Mouse (Mus musculus) midbrain, postnatal 0 days (tissue): Measurements from ENCODE around the gene Gja10. TPM values are rescaled to one million over a fixed set of nuclear protein-coding genes. Genes with fewer than 3 reads are reported as not detected.

Experiments used
- ATAC-seq: fragments of 200-750 bp; cut with Nextera tagmentation; 2 replicates; pipeline ENCODE4 v1.8.0; 2017; ENCODE audit warnings: moderate number of reproducible peaks, mild to moderate bottlenecking, moderate TSS enrichment, moderate library complexity; ENCODE audit not compliant: low FRiP score
- DNase-seq: peaks from one replicate; pipeline ENCODE4 v3.0.0-alpha.2; 2015; ENCODE audit warnings: low spot score
- H3K27ac ChIP-seq: fragments of 300-500 bp; sonication (generic); 2 replicates; pipeline ENCODE4 v1.5.1; 2014; ENCODE audit warnings: low read depth, mild to moderate bottlenecking, low read length, mixed read lengths
- H3K27me3 ChIP-seq: fragments of 300-500 bp; sonication (generic); 2 replicates; pipeline ENCODE4 v1.6.1; 2014; ENCODE audit warnings: low read length, control low read depth, mixed read lengths; ENCODE audit not compliant: insufficient read depth
- H3K36me3 ChIP-seq: fragments of 300-500 bp; sonication (generic); 2 replicates; pipeline ENCODE4 v1.6.1; 2014; ENCODE audit warnings: low read length, control low read depth, mixed read lengths; ENCODE audit not compliant: insufficient read depth
- H3K4me1 ChIP-seq: fragments of 300-500 bp; sonication (generic); 2 replicates; pipeline ENCODE4 v1.6.1; 2014; ENCODE audit warnings: mild to moderate bottlenecking, control low read depth, antibody characterized with exemption, low read length, mixed read lengths; ENCODE audit not compliant: insufficient read depth
- H3K4me2 ChIP-seq: fragments of 300-500 bp; sonication (generic); 2 replicates; pipeline ENCODE4 v1.6.1; 2014; ENCODE audit warnings: low read depth, mild to moderate bottlenecking, low read length, mixed read lengths; ENCODE audit not compliant: poor library complexity, severe bottlenecking
- H3K4me3 ChIP-seq: fragments of 300-500 bp; sonication (generic); 2 replicates; pipeline ENCODE4 v1.5.1; 2014; ENCODE audit warnings: low read depth, mild to moderate bottlenecking, low read length, moderate library complexity
- H3K9ac ChIP-seq: fragments of 300-500 bp; sonication (generic); replicated peaks from 2 replicates; pipeline ENCODE4 v1.6.1; 2014; ENCODE audit warnings: mild to moderate bottlenecking, low read length, moderate library complexity, mixed read lengths; ENCODE audit not compliant: poor library complexity, severe bottlenecking
- H3K9me3 ChIP-seq: fragments of 300-500 bp; sonication (generic); 2 replicates; pipeline ENCODE4 v1.6.1; 2016; ENCODE audit warnings: low read length, control low read depth
- CTCF ChIP-seq: IDR thresholded peaks from 2 replicates; pipeline ENCODE4 v1.5.1; 2016; ENCODE audit warnings: antibody characterized with exemption, mild to moderate bottlenecking
- WGBS: fragments of 180-500 bp; shearing (Covaris S2); extraction: QIAGEN DNeasy Blood & Tissue Kit; methylation state at CpG from one replicate; pipeline ENCODE4 v1.1.7; 2014; 5-methylcytosine and 5-hydroxymethylcytosine counted together
- polyA plus RNA-seq: library from polyadenylated mRNA; unstranded; fragments of >200 nt; fragmentation: Nextera tagmentation; extraction: Ambion mirVana; gene quantifications from 2 replicates; pipeline ENCODE4 v1.2.1, GENCODE M21; 2015
- total RNA-seq: library from RNA; depleted of rRNA; stranded (reverse); fragments of >200 nt; gene quantifications from 2 replicates; pipeline ENCODE4 v1.2.3, GENCODE M21; 2014

Gene Gja10
- total and polyA plus RNA-seq, 2 experiments from 2014 or later: not detected

DNA sequence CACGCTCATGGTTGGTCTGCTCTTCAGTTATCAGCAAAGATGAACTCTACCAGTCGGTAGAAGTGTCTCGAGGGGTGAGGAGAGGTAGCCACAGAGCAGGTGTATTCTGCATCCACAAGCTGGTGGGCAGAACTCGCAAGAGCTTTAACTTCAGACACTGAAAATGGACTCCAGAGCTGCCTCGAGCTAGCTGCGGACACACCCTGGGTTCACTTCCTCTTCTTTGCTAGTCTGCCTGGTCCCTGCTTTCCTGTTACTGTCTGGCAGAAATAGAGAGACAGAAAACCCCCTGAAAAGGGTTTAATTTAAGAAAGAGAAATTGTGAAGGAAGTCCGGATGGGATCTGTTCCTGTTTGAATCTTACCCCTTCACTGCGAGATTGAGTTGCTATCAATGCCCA lies 37.6 kb downstream of the Gja10 start:
- no peak overlapping the region for H3K27ac ChIP-seq
- no peak overlapping the region for H3K9ac ChIP-seq
- TF ChIP-seq CTCF: no peak
- WGBS: 90% methylated on average over 8 of the region's 8 CpGs
- peaks cover 8% of the 10 kb centered on the region for H3K36me3 ChIP-seq
- no peaks in the 10 kb centered on the region for H3K27me3 ChIP-seq
- H3K4me2 ChIP-seq: no peak overlapping the region
- ATAC-seq (no peak), DNase-seq (no peak)
- no peak overlapping the region for H3K4me3 ChIP-seq
- no peaks in the 10 kb centered on the region for H3K9me3 ChIP-seq
- H3K4me1 ChIP-seq: peaks cover 6% of the 10 kb centered on the region; the same call in 1 of the 2 replicates

DNA sequence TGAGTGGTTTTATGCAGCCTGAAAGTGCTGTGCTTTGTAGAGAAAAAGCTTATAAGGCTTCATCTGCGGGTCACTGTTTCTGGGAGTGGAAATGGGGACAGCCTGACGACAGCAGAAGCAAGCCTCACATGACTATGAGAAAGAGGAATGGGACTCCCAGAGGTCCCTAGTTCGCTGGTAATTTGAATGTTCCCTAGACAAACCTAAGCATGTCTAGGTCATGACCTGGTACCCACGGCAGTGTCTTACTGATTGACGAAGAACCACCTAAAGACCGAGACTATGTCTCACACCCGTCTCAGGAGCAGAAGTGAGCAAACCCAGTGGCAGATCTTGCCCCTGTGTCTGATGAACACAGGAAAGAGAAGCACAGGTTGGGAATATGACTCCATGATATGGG lies 38.1 kb downstream of the Gja10 start:
- Histone ChIP-seq H3K4me1 (peaks cover 5% of the 10 kb centered on the region; the same call in 1 of the 2 replicates), H3K27me3 (no peaks in the 10 kb centered on the region), H3K4me3 (no peak overlapping the region), H3K4me2 (no peak overlapping the region), H3K27ac (no peak overlapping the region), H3K36me3 (peaks cover 8% of the 10 kb centered on the region), H3K9me3 (no peaks in the 10 kb centered on the region), H3K9ac (no peak overlapping the region)
- no peak for DNase-seq
- ATAC-seq: no peak
- WGBS: 94% methylated on average over 7 of the region's 7 CpGs
- TF ChIP-seq CTCF: no peak

DNA sequence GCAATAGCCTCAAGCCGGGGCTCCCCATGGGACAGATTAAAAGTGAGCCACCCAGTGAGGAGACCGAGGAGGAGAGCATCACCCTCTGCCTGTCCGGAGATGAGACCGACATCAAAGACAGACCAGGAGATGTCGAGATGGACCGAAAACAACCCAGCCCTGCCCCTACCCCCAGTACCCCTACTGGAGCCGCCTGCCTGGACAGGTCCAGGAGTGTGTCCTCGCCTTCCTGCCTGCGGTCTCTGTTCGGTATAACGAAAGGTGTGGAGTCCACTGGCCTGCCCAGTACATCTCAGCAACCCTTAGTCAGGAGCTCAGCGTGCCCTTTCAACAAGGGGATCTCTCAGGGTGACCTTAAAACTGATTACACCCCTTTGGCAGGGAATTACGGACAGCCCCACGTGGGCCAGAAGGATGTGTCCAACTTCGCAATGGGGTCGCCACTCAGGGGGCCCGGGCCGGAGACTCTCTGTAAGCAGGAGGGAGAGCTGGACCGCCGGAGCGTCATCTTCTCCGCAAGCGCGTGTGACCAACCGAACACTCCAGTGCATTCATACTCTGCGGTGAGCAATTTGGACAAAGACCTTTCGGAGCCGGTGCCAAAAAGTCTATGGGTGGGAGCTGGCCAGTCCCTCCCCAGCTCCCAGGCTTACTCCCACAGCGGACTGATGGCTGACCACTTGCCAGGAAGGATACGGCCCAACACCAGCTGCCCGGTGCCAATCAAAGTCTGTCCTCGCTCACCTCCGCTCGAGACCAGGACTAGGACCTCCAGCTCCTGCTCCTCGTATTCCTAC lies 40.0 kb downstream of the Gja10 start:
- Histone ChIP-seq H3K4me1 (peaks cover 5% of the 10 kb centered on the region; the same call in 1 of the 2 replicates), H3K4me3 (no peak overlapping the region), H3K27me3 (no peaks in the 10 kb centered on the region), H3K9me3 (no peaks in the 10 kb centered on the region), H3K9ac (no peak overlapping the region), H3K4me2 (no peak overlapping the region), H3K27ac (no peak overlapping the region), H3K36me3 (peaks cover 8% of the 10 kb centered on the region)
- ATAC-seq (no peak), DNase-seq (no peak)
- WGBS: 93% methylated on average over 35 of the region's 35 CpGs
- TF ChIP-seq CTCF: no peak

DNA sequence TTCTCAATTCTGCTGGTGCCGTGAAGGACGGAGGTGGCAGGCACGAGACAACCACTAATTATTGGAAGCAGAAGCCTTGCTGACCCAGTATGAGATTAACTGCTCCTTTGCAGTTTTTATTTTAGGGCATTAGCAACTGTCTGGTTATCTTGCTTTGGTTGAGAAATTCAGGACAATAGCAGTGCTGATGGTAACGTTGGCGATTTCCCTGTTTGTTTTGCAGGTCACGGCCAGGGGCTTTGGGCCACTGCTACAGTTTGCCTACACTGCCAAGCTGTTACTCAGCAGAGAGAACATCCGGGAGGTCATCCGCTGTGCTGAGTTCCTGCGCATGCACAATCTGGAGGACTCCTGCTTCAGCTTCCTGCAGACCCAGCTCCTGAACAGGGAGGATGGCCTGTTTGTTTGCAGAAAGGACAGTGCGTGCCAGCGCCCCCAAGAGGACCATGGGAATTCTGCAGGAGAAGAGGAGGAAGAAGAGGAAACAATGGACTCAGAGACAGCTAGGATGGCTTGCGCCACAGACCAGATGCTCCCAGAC lies 40.9 kb downstream of the Gja10 start:
- H3K4me2 ChIP-seq: no peak overlapping the region; the same call in 1 of the 2 replicates
- H3K36me3 ChIP-seq: peaks cover 8% of the 10 kb centered on the region
- H3K4me1 ChIP-seq: peaks cover 5% of the 10 kb centered on the region; the same call in 1 of the 2 replicates
- no peak overlapping the region; the same call in 1 of the 2 replicates for H3K9ac ChIP-seq
- WGBS: 37% methylated on average over 12 of the region's 12 CpGs
- peak; percentile 67 for TF ChIP-seq CTCF
- H3K27ac ChIP-seq: peak overlapping the region; percentile 67
- H3K9me3 ChIP-seq: no peaks in the 10 kb centered on the region
- H3K4me3 ChIP-seq: no peak overlapping the region
- H3K27me3 ChIP-seq: no peaks in the 10 kb centered on the region
- ATAC-seq (peak; percentile 69; the same call in 1 of the 2 replicates), DNase-seq (peak; percentile 65)

DNA sequence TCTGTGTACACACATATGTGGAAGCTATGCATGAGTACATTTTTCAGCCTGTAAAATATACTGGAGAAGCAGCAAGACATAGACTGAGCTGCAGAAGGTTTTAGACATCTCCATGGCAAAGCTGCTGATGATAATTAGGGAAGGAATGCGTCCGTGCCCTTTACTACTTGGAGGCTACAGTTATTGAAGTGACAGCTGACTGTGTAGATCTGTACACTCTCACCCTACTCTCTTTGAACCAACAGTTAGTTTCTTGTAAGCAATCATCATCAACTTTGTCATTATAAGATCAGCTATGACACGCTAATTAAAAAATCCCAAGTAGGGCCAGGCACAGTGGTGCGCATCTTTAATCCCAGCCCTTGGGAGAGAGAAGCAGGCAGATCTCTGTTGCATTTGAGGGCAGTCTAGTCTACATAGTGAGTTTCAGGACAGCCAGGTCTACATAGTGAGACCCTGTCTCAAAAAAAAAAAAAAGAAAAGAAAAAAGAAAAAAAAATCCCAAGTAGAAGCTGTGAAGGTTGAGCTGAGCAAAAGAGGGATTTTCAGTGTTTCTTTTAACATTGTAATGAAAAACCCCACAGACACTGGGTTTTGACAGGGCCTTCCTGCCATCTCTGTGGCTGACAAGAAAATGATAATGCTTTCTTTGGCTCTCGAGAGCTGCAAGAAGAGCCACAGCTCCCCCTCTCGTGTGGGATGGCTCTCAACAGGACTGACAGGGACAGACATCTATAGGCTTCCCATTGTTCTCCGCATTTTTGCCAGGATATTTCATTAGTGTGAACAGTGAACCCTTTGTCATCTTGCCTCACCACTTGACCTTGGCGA lies 41.6 kb downstream of the Gja10 start:
- H3K27me3 ChIP-seq: no peaks in the 10 kb centered on the region
- no peak overlapping the region; the same call in 1 of the 2 replicates for H3K4me2 ChIP-seq
- peak overlapping the region; percentile 67 for H3K27ac ChIP-seq
- H3K4me1 ChIP-seq: peaks cover 5% of the 10 kb centered on the region; the same call in 1 of the 2 replicates
- no peak overlapping the region for H3K9ac ChIP-seq
- 31% methylated on average over 8 of the region's 8 CpGs for WGBS
- ATAC-seq (peak; percentile 59; the same call in 1 of the 2 replicates), DNase-seq (peak; percentile 74)
- no peak overlapping the region for H3K4me3 ChIP-seq
- peak; percentile 68 for TF ChIP-seq CTCF
- peaks cover 8% of the 10 kb centered on the region for H3K36me3 ChIP-seq
- no peaks in the 10 kb centered on the region for H3K9me3 ChIP-seq
